Mouse (Mus musculus): ENCODE data around the gene Wwc1. TPM values are rescaled to one million over a fixed set of nuclear protein-coding genes. Genes with fewer than 3 reads are reported as not detected.

Gene Wwc1
- total and polyA plus RNA-seq, 2 experiments from 2014 or later = 13.8 to 21.2 TPM

DNA sequence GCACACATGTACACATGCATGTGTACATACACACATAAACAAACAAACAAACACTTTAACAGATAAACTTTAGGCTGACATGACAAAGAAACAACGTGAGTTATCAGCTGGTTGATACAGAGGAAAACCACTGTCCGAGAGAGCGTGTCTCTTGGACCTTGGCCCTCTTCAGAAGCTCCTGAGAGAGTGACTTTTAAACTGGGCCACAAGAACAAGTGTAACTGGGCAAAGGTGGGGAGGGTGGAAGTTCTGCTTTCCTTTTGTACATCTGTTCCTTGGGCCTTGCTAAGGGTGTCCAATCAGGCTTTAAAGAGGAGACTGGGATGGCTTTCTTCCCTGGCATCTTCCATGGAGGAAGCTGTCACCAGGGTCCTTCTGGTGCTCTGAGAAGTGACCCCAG lies 21.1 kb downstream of the Wwc1 start:
- H3K9ac ChIP-seq = no peak overlapping the region
- no peak for ATAC-seq
- no peak for TF ChIP-seq CTCF (IDR thresholded peaks at IDR 0.05; ENCODE audit: low read depth)
- no peaks in the 10 kb centered on the region for H3K9me3 ChIP-seq (ENCODE audit: low read length)
- no peak overlapping the region for H3K27ac ChIP-seq (ENCODE audit: low read depth, low read length)
- no peaks in the 10 kb centered on the region for H3K4me1 ChIP-seq (ENCODE audit: insufficient read depth)
- no peak overlapping the region for H3K4me2 ChIP-seq (ENCODE audit: low read depth)
- DNase-seq = no peak
- H3K27me3 ChIP-seq (ENCODE audit: insufficient read depth, low read length) = no peaks in the 10 kb centered on the region
- WGBS = 94% methylated on average over 3 of the region's 3 CpGs
- no peak overlapping the region for H3K4me3 ChIP-seq (ENCODE audit: low read depth, low read length)
- no peaks in the 10 kb centered on the region for H3K36me3 ChIP-seq (ENCODE audit: insufficient read depth)

DNA sequence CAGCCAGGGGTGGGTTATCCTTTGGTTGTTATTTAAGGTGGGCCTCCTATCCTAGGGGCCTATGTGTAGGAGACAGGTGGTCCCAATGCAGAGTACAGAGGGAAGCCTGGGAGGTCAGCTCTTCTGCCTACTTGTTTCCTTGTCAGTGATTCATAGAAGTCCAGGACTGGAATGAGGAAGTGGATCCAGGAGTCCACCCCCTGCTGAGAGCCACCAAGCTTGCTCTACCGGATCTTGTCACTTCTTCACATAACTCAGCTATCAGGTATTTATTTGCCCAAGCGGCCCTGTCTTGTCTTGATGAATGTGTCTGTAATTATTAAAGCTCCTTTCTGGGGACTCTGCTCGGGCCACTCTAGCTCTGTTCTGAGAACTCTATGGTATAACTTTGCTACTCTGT lies 24.8 kb downstream of the Wwc1 start:
- Histone ChIP-seq H3K4me1 (ENCODE audit: insufficient read depth) (no peaks in the 10 kb centered on the region), H3K27me3 (ENCODE audit: insufficient read depth, low read length) (no peaks in the 10 kb centered on the region), H3K36me3 (ENCODE audit: insufficient read depth) (no peaks in the 10 kb centered on the region), H3K4me3 (ENCODE audit: low read depth, low read length) (no peak overlapping the region), H3K27ac (ENCODE audit: low read depth, low read length) (no peak overlapping the region), H3K9ac (no peak overlapping the region), H3K9me3 (ENCODE audit: low read length) (no peaks in the 10 kb centered on the region), H3K4me2 (ENCODE audit: low read depth) (no peak overlapping the region)
- no peak for TF ChIP-seq CTCF (IDR thresholded peaks at IDR 0.05; ENCODE audit: low read depth)
- DNase-seq (no peak), ATAC-seq (no peak)
- 80% methylated on average over 3 of the region's 3 CpGs for WGBS

- TF ChIP-seq CTCF (IDR thresholded peaks at IDR 0.05; ENCODE audit: low read depth) = no peak
- ATAC-seq (no peak), DNase-seq (no peak)
- no peaks in the 10 kb centered on the region for H3K9me3 ChIP-seq (ENCODE audit: low read length)
- H3K27ac ChIP-seq (ENCODE audit: low read depth, low read length) = no peak overlapping the region
- no peaks in the 10 kb centered on the region for H3K36me3 ChIP-seq (ENCODE audit: insufficient read depth)
- no peak overlapping the region for H3K9ac ChIP-seq
- no peak overlapping the region for H3K4me3 ChIP-seq (ENCODE audit: low read depth, low read length)
- WGBS = 95% methylated on average over 4 of the region's 4 CpGs
- H3K4me1 ChIP-seq (ENCODE audit: insufficient read depth) = no peaks in the 10 kb centered on the region
- no peaks in the 10 kb centered on the region for H3K27me3 ChIP-seq (ENCODE audit: insufficient read depth, low read length)
- no peak overlapping the region for H3K4me2 ChIP-seq (ENCODE audit: low read depth)
Observed at GRCm38 (mm10) chr11:35953179-35953578, 27.1 kb downstream of the Wwc1 start.

- Histone ChIP-seq H3K4me3 (ENCODE audit: low read depth, low read length) (no peak overlapping the region), H3K4me1 (ENCODE audit: insufficient read depth) (no peaks in the 10 kb centered on the region), H3K36me3 (ENCODE audit: insufficient read depth) (no peaks in the 10 kb centered on the region), H3K27me3 (ENCODE audit: insufficient read depth, low read length) (no peaks in the 10 kb centered on the region), H3K9ac (no peak overlapping the region), H3K4me2 (ENCODE audit: low read depth) (no peak overlapping the region), H3K9me3 (ENCODE audit: low read length) (no peaks in the 10 kb centered on the region), H3K27ac (ENCODE audit: low read depth, low read length) (no peak overlapping the region)
- ATAC-seq (no peak), DNase-seq (no peak)
- 65% methylated on average over 4 of the region's 4 CpGs for WGBS
- TF ChIP-seq CTCF (IDR thresholded peaks at IDR 0.05; ENCODE audit: low read depth) = no peak
Observed at GRCm38 (mm10) chr11:35951727-35952065, 28.6 kb downstream of the Wwc1 start.

DNA sequence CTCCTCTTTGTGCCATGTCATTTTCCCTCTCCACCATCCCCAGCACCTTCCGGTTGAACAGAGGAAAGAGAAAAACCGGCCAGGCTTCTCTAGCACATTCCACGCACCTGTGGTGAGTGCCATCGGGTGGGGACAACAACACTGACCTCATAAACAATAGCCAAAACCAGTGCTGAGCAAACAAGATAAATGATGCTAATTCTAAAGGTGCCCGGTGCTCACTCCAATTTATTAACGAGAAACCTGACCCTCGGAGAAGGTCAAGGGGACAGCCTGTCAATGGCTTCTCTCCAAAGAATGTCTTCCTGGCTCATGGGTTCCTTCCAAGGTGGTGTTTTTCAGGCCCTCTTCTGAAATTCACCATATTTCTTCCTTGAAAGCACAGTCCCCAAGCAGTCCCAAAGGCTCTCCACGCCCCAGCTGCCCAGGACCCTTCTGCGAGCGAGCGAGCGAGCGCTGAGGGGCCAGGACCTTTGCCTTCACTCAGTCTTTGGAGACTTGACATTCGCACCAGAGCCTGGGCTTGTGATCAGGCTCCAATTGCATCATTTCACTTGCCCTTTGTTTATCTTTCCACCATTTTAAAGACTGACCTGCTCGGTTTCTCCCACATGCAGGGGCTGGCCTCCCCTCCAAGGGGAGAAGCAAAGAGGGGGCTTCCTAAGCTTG lies 29.1 kb downstream of the Wwc1 start:
- Histone ChIP-seq H3K27me3 (ENCODE audit: insufficient read depth, low read length) (no peaks in the 10 kb centered on the region), H3K27ac (ENCODE audit: low read depth, low read length) (no peak overlapping the region), H3K4me1 (ENCODE audit: insufficient read depth) (no peaks in the 10 kb centered on the region), H3K9me3 (ENCODE audit: low read length) (no peaks in the 10 kb centered on the region), H3K9ac (no peak overlapping the region), H3K4me2 (ENCODE audit: low read depth) (no peak overlapping the region), H3K36me3 (ENCODE audit: insufficient read depth) (no peaks in the 10 kb centered on the region), H3K4me3 (ENCODE audit: low read depth, low read length) (no peak overlapping the region)
- TF ChIP-seq CTCF (IDR thresholded peaks at IDR 0.05; ENCODE audit: low read depth) = no peak
- no peak for ATAC-seq
- DNase-seq = no peak
- 84% methylated on average over 15 of the region's 15 CpGs for WGBS

DNA sequence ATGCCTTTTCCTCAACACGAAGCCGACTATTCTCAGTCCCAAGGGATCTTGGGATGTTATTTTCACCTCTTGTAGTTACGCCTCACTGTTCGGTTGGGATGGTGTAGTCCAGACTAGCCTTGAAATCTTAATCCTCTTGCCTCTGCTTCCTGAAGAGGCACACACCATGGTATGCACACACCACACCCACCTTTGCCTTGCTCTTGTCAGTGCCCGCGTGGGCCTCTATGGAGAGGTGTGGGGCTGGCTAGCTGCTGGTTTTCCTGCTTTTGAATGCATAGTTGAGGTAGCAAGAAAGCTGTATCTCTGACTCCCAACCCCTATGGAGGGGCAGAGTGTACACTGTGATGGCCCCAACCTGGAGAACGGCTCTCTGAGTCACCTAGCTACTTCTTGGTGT lies 29.9 kb downstream of the Wwc1 start:
- H3K27ac ChIP-seq (ENCODE audit: low read depth, low read length) = no peak overlapping the region
- no peaks in the 10 kb centered on the region for H3K9me3 ChIP-seq (ENCODE audit: low read length)
- no peaks in the 10 kb centered on the region for H3K27me3 ChIP-seq (ENCODE audit: insufficient read depth, low read length)
- no peaks in the 10 kb centered on the region for H3K36me3 ChIP-seq (ENCODE audit: insufficient read depth)
- H3K4me3 ChIP-seq (ENCODE audit: low read depth, low read length) = no peak overlapping the region
- no peak for TF ChIP-seq CTCF (IDR thresholded peaks at IDR 0.05; ENCODE audit: low read depth)
- H3K4me1 ChIP-seq (ENCODE audit: insufficient read depth) = no peaks in the 10 kb centered on the region
- H3K4me2 ChIP-seq (ENCODE audit: low read depth) = no peak overlapping the region
- no peak for DNase-seq
- H3K9ac ChIP-seq = no peak overlapping the region
- ATAC-seq = no peak
- 86% methylated on average over 7 of the region's 7 CpGs for WGBS

DNA sequence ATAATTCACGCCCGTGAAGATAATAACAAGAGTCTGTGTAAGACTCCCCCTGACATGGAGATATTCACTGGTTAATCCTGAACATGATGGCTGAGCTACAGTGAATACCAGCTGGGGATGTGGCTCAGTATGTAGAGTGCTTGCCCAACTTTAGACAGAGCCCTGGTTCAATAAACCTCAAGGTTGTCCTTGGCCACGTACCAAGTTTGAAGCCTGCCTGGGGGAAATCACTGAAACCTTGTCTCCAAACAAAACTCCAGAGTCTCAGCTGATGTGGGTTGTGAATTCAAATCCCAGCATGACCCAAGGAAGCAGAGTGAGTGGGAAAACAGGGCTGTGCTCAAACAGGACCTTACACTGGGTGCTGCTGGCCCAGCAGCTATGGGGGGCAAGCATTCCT lies 30.3 kb downstream of the Wwc1 start:
- Histone ChIP-seq H3K4me3 (ENCODE audit: low read depth, low read length) (no peak overlapping the region), H3K4me2 (ENCODE audit: low read depth) (no peak overlapping the region), H3K27me3 (ENCODE audit: insufficient read depth, low read length) (no peaks in the 10 kb centered on the region), H3K9me3 (ENCODE audit: low read length) (no peaks in the 10 kb centered on the region), H3K27ac (ENCODE audit: low read depth, low read length) (no peak overlapping the region), H3K36me3 (ENCODE audit: insufficient read depth) (no peaks in the 10 kb centered on the region), H3K9ac (no peak overlapping the region), H3K4me1 (ENCODE audit: insufficient read depth) (no peaks in the 10 kb centered on the region)
- DNase-seq = no peak
- 85% methylated on average over 3 of the region's 3 CpGs for WGBS
- no peak for TF ChIP-seq CTCF (IDR thresholded peaks at IDR 0.05; ENCODE audit: low read depth)
- ATAC-seq = no peak
